Mouse (Mus musculus) embryonic facial prominence, embryonic 15.5 days (tissue): ENCODE measurements around the gene Tbc1d17. TPM values are rescaled to one million over a fixed set of nuclear protein-coding genes. Genes with fewer than 3 reads are reported as not detected.

Source experiments
- ATAC-seq: fragments of 200-750 bp; cut with Nextera tagmentation; 2 replicates; pipeline ENCODE4 v1.8.0; 2017; ENCODE audit warnings: low read depth, moderate TSS enrichment; ENCODE audit not compliant: insufficient number of reproducible peaks, low FRiP score, low TSS enrichment
- H3K27ac ChIP-seq: fragments of 300-500 bp; sonication (generic); replicated peaks from 2 replicates; pipeline ENCODE4 v1.5.1; 2015; ENCODE audit warnings: mild to moderate bottlenecking, inconsistent platforms
- H3K27me3 ChIP-seq: fragments of 300-500 bp; sonication (generic); 2 replicates; pipeline ENCODE4 v1.6.1; 2015; ENCODE audit warnings: inconsistent platforms
- H3K36me3 ChIP-seq: fragments of 300-500 bp; sonication (generic); 2 replicates; pipeline ENCODE4 v1.6.1; 2015; ENCODE audit warnings: mild to moderate bottlenecking, inconsistent platforms
- H3K4me1 ChIP-seq: fragments of 300-500 bp; sonication (generic); 2 replicates; pipeline ENCODE4 v1.6.1; 2015; ENCODE audit warnings: inconsistent platforms
- H3K4me2 ChIP-seq: fragments of 300-500 bp; sonication (generic); replicated peaks from 2 replicates; pipeline ENCODE4 v1.6.1; 2015; ENCODE audit warnings: mild to moderate bottlenecking, inconsistent platforms
- H3K4me3 ChIP-seq: fragments of 300-500 bp; sonication (generic); replicated peaks from 2 replicates; pipeline ENCODE4 v1.5.1; 2015; ENCODE audit warnings: mild to moderate bottlenecking, inconsistent platforms
- H3K9ac ChIP-seq: fragments of 300-500 bp; sonication (generic); 2 replicates; pipeline ENCODE4 v1.6.1; 2015; ENCODE audit warnings: inconsistent platforms
- H3K9me3 ChIP-seq: fragments of 300-500 bp; sonication (generic); replicated peaks from 2 replicates; pipeline ENCODE4 v1.6.1; 2016; ENCODE audit warnings: inconsistent platforms
- WGBS: fragments of 180-500 bp; shearing (Covaris S2); methylation state at CpG from one replicate; pipeline ENCODE4 v1.1.7; 2015; 5-methylcytosine and 5-hydroxymethylcytosine counted together
- polyA plus RNA-seq: library from polyadenylated mRNA; unstranded; fragments of >200 nt; fragmentation: Nextera tagmentation; extraction: Ambion mirVana; gene quantifications from 2 replicates; pipeline ENCODE4 v1.2.1, GENCODE M21; 2015

The Tbc1d17 gene
- polyA plus RNA-seq, 1 experiment from 2014 or later = 89.3 TPM

GRCm38 (mm10) chr7:44851625-44852234 lies 2.9 kb upstream of the Tbc1d17 start:
- H3K9me3 ChIP-seq = no peaks in the 10 kb centered on the region

GRCm38 (mm10) chr7:44850789-44851624 lies 2.1 kb upstream of the Tbc1d17 start:
- Histone ChIP-seq H3K4me2 (peak overlapping the region; percentile 85), H3K9me3 (no peaks in the 10 kb centered on the region), H3K4me1 (peaks cover 60% of the 10 kb centered on the region), H3K9ac (peak overlapping the region; percentile 80), H3K4me3 (peak overlapping the region; percentile 81), H3K27me3 (no peaks in the 10 kb centered on the region), H3K27ac (peak overlapping the region; percentile 100; the same call in 1 of the 2 replicates), H3K36me3 (peaks cover 17% of the 10 kb centered on the region)
- ATAC-seq = no peak
- WGBS = 77% methylated on average over 8 of the region's 8 CpGs

More at GRCm38 (mm10) chr7:44851625-44852234, 2.9 kb upstream of the Tbc1d17 start:
- H3K27ac ChIP-seq = no peak overlapping the region
- peak overlapping the region; percentile 85; the same call in 1 of the 2 replicates for H3K4me2 ChIP-seq
- 89% methylated on average over 12 of the region's 12 CpGs for WGBS
- H3K27me3 ChIP-seq = no peaks in the 10 kb centered on the region
- H3K36me3 ChIP-seq = peaks cover 10% of the 10 kb centered on the region
- peak overlapping the region; percentile 81; the same call in 1 of the 2 replicates for H3K4me3 ChIP-seq
- peaks cover 67% of the 10 kb centered on the region for H3K4me1 ChIP-seq
- H3K9ac ChIP-seq = no peak overlapping the region
- ATAC-seq = no peak

GRCm38 (mm10) chr7:44850146-44850545 lies 1.3 kb upstream of the Tbc1d17 start:
- under 1% methylated on average over 33 of the region's 33 CpGs for WGBS

GRCm38 (mm10) chr7:44849416-44850111 lies 685 bp upstream of the Tbc1d17 start:
- peak overlapping the region; percentile 81 for H3K4me3 ChIP-seq
- H3K9ac ChIP-seq = peak overlapping the region; percentile 80
- H3K4me2 ChIP-seq = peak overlapping the region; percentile 85
- peaks cover 31% of the 10 kb centered on the region for H3K36me3 ChIP-seq
- peak overlapping the region; percentile 100 for H3K27ac ChIP-seq
- no peaks in the 10 kb centered on the region for H3K9me3 ChIP-seq
- peak; percentile 77 for ATAC-seq
- under 1% methylated on average over 41 of the region's 41 CpGs for WGBS
- peaks cover 46% of the 10 kb centered on the region for H3K4me1 ChIP-seq
- no peaks in the 10 kb centered on the region for H3K27me3 ChIP-seq

More at GRCm38 (mm10) chr7:44850146-44850545, 1.3 kb upstream of the Tbc1d17 start:
- Histone ChIP-seq H3K4me2 (peak overlapping the region; percentile 85), H3K27me3 (no peaks in the 10 kb centered on the region), H3K9ac (peak overlapping the region; percentile 80), H3K4me1 (peaks cover 51% of the 10 kb centered on the region), H3K27ac (peak overlapping the region; percentile 100), H3K36me3 (peaks cover 25% of the 10 kb centered on the region), H3K9me3 (no peaks in the 10 kb centered on the region), H3K4me3 (peak overlapping the region; percentile 81)
- ATAC-seq = peak; percentile 22

- H3K4me2 ChIP-seq = peak overlapping the region; percentile 85
- peak overlapping the region; percentile 100; the same call in 1 of the 2 replicates for H3K27ac ChIP-seq
- H3K9ac ChIP-seq = 0 out of 2 replicates have a peak overlapping the region, but pooled peaks have one; percentile 28
- peaks cover 28% of the 10 kb centered on the region for H3K4me1 ChIP-seq
- no peaks in the 10 kb centered on the region for H3K9me3 ChIP-seq
- no peak for ATAC-seq
- H3K36me3 ChIP-seq = peaks cover 45% of the 10 kb centered on the region
- 72% methylated on average over 5 of the region's 5 CpGs for WGBS
- peak overlapping the region; percentile 81 for H3K4me3 ChIP-seq
- no peaks in the 10 kb centered on the region for H3K27me3 ChIP-seq
Measured at GRCm38 (mm10) chr7:44847772-44848171, 1.1 kb downstream of the Tbc1d17 start.

- Histone ChIP-seq H3K36me3 (peaks cover 52% of the 10 kb centered on the region), H3K9me3 (no peaks in the 10 kb centered on the region), H3K4me2 (no peak overlapping the region), H3K9ac (no peak overlapping the region), H3K27me3 (peaks cover 5% of the 10 kb centered on the region; the same call in 1 of the 2 replicates), H3K4me1 (peaks cover 22% of the 10 kb centered on the region), H3K4me3 (no peak overlapping the region), H3K27ac (no peak overlapping the region)
- no peak for ATAC-seq
- WGBS = 91% methylated on average over 7 of the region's 7 CpGs
Measured at GRCm38 (mm10) chr7:44846804-44847203, 2.1 kb downstream of the Tbc1d17 start.

GRCm38 (mm10) chr7:44845006-44845405 lies 3.9 kb downstream of the Tbc1d17 start:
- no peak for ATAC-seq
- Histone ChIP-seq H3K36me3 (peaks cover 68% of the 10 kb centered on the region), H3K4me2 (no peak overlapping the region), H3K27me3 (peaks cover 18% of the 10 kb centered on the region), H3K9me3 (no peaks in the 10 kb centered on the region), H3K4me3 (no peak overlapping the region), H3K27ac (no peak overlapping the region), H3K9ac (no peak overlapping the region), H3K4me1 (peaks cover 14% of the 10 kb centered on the region)
- WGBS = 89% methylated on average over 10 of the region's 10 CpGs

GRCm38 (mm10) chr7:44841825-44842463 lies 6.9 kb downstream of the Tbc1d17 start:
- no peak overlapping the region for H3K27ac ChIP-seq
- H3K4me3 ChIP-seq = no peak overlapping the region
- peaks cover 37% of the 10 kb centered on the region for H3K27me3 ChIP-seq
- WGBS = 87% methylated on average over 8 of the region's 8 CpGs
- no peak overlapping the region for H3K9ac ChIP-seq
- peaks cover 14% of the 10 kb centered on the region for H3K4me1 ChIP-seq
- no peak overlapping the region for H3K4me2 ChIP-seq
- ATAC-seq = no peak
- H3K36me3 ChIP-seq = peaks cover 68% of the 10 kb centered on the region
- no peaks in the 10 kb centered on the region for H3K9me3 ChIP-seq

- peaks cover 52% of the 10 kb centered on the region for H3K36me3 ChIP-seq
- H3K4me3 ChIP-seq = peak overlapping the region; percentile 34; the same call in 1 of the 2 replicates
- H3K4me1 ChIP-seq = peaks cover 14% of the 10 kb centered on the region
- H3K9me3 ChIP-seq = no peaks in the 10 kb centered on the region
- H3K27ac ChIP-seq = no peak overlapping the region
- peaks cover 37% of the 10 kb centered on the region for H3K27me3 ChIP-seq
- H3K9ac ChIP-seq = no peak overlapping the region
- peak overlapping the region; percentile 58; the same call in 1 of the 2 replicates for H3K4me2 ChIP-seq
- no peak for ATAC-seq
- WGBS = 52% methylated on average over 14 of the region's 14 CpGs
Measured at GRCm38 (mm10) chr7:44840426-44840825, 8.5 kb downstream of the Tbc1d17 start.

GRCm38 (mm10) chr7:44839491-44840191 lies 9.2 kb downstream of the Tbc1d17 start:
- H3K9me3 ChIP-seq = no peaks in the 10 kb centered on the region
- 0 out of 2 replicates have a peak overlapping the region, but pooled peaks have one; percentile 6 for H3K9ac ChIP-seq
- peaks cover 44% of the 10 kb centered on the region for H3K36me3 ChIP-seq
- WGBS = 2% methylated on average over 58 of the region's 58 CpGs
- peak; percentile 48 for ATAC-seq
- H3K27me3 ChIP-seq = peaks cover 37% of the 10 kb centered on the region
- H3K27ac ChIP-seq = no peak overlapping the region
- H3K4me2 ChIP-seq = peak overlapping the region; percentile 58
- peaks cover 14% of the 10 kb centered on the region for H3K4me1 ChIP-seq
- peak overlapping the region; percentile 34 for H3K4me3 ChIP-seq
